Mouse (Mus musculus): ENCODE data around the gene Slc44a5. TPM values are rescaled to one million over a fixed set of nuclear protein-coding genes. Genes with fewer than 3 reads are reported as not detected.

The Slc44a5 gene
- polyA plus RNA-seq, 1 experiment: 0.11 TPM

GRCm38 (mm10) chr3:154269757-154270366 is 296.6 kb downstream of the Slc44a5 start:
- Histone ChIP-seq H3K4me1 (ENCODE audit: control insufficient read depth, insufficient read depth, insufficient read length) (no peaks in the 10 kb centered on the region), H3K4me3 (ENCODE audit: extremely low read depth, insufficient read depth, insufficient read length) (no peak overlapping the region), H3K27me3 (ENCODE audit: control insufficient read depth, insufficient read depth, low read length) (no peaks in the 10 kb centered on the region), H3K27ac (ENCODE audit: insufficient read depth, low read length) (no peak overlapping the region), H3K36me3 (ENCODE audit: control insufficient read depth, insufficient read depth, low read length) (no peaks in the 10 kb centered on the region)
- WGBS: 19% methylated on average over 19 of the region's 19 CpGs
- TF ChIP-seq CTCF (IDR thresholded peaks at IDR 0.05; ENCODE audit: extremely low read depth, insufficient read depth, insufficient read length, insufficient replicate concordance): peak; percentile 85
- TF ChIP-seq POLR2A (IDR thresholded peaks at IDR 0.05; ENCODE audit: low read depth, low read length): no peak
- peak; percentile 1 to 24 for DNase-seq (ENCODE audit: low read depth in 1 of 2, low spot score in 2 of 2)

DNA sequence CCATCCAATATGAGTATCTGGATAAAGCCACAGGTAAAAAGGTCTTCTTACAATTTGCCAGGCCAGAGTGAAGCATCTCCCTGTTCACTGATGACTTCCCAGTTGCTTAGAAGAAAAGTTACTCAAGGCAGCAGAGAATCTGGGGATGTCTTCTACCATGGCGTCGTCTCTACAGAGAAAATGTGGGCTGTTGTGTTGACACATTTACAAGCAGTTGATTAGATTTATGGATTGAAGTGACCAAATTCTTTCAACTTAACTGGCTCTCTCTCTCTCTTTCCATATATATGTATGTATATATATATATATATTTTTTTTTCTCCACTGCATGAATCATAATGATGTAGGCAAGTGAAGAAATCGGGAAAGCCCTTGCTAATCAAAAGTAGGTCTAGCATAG is 301.4 kb downstream of the Slc44a5 start:
- H3K4me1 ChIP-seq (ENCODE audit: control insufficient read depth, insufficient read depth, insufficient read length): no peaks in the 10 kb centered on the region
- no peak for DNase-seq (ENCODE audit: low read depth in 1 of 2, low spot score in 2 of 2)
- no peaks in the 10 kb centered on the region for H3K27me3 ChIP-seq (ENCODE audit: control insufficient read depth, insufficient read depth, low read length)
- no peak overlapping the region for H3K27ac ChIP-seq (ENCODE audit: insufficient read depth, low read length)
- no peak for TF ChIP-seq CTCF (IDR thresholded peaks at IDR 0.05; ENCODE audit: extremely low read depth, insufficient read depth, insufficient read length, insufficient replicate concordance)
- no peak for TF ChIP-seq POLR2A (IDR thresholded peaks at IDR 0.05; ENCODE audit: low read depth, low read length)
- WGBS: 74% methylated on average over 3 of the region's 3 CpGs
- H3K4me3 ChIP-seq (ENCODE audit: extremely low read depth, insufficient read depth, insufficient read length): no peak overlapping the region
- H3K36me3 ChIP-seq (ENCODE audit: control insufficient read depth, insufficient read depth, low read length): no peaks in the 10 kb centered on the region

DNA sequence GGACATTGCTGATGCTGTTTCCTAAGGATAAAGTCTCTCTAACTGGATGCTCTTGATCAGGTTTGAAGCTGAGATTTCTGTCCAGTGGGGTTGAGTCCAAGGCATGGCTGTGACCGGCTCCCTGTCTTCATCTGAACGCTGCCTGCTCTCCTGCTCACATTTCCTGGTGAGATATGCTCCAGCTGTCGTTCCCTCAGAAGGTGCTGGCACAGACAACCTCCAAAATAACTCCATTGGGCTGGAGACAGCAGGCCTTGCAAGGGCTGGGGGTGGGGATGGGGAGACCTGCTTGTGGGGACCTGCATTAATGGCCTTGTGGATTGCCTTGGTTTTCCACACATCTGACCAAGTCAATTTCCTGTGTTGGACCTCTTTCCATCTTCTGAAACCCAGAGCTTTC is 311.0 kb downstream of the Slc44a5 start:
- no peak overlapping the region for H3K4me3 ChIP-seq (ENCODE audit: extremely low read depth, insufficient read depth, insufficient read length)
- no peak for DNase-seq (ENCODE audit: low read depth in 1 of 2, low spot score in 2 of 2)

DNA sequence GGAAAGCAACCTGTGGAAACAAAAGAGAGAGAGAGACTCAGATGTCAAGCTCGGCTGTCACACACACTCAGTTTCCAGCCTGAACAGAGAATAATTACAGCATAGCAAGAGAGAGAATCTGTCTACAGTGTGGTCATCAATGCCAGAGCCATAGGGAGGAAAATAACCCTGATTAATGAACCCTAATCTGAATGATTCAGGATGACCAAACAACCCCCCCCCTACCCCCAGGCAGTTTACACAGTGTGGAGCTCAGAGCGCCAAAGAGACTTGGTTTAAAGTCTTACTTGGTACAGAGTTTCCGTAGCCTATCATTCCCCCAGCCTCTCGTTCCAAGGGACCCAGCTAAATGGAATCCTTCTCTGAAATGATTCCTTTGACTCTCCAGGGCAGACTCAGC is 312.1 kb downstream of the Slc44a5 start:
- Histone ChIP-seq H3K4me3 (ENCODE audit: extremely low read depth, insufficient read depth, insufficient read length) (no peak overlapping the region), H3K4me1 (ENCODE audit: control insufficient read depth, insufficient read depth, insufficient read length) (no peaks in the 10 kb centered on the region), H3K27me3 (ENCODE audit: control insufficient read depth, insufficient read depth, low read length) (no peaks in the 10 kb centered on the region), H3K36me3 (ENCODE audit: control insufficient read depth, insufficient read depth, low read length) (no peaks in the 10 kb centered on the region), H3K27ac (ENCODE audit: insufficient read depth, low read length) (no peak overlapping the region)
- DNase-seq (ENCODE audit: low read depth in 1 of 2, low spot score in 2 of 2): no peak
- WGBS: 79% methylated on average over 4 of the region's 4 CpGs
- TF ChIP-seq POLR2A (IDR thresholded peaks at IDR 0.05; ENCODE audit: low read depth, low read length) (no peak), CTCF (IDR thresholded peaks at IDR 0.05; ENCODE audit: extremely low read depth, insufficient read depth, insufficient read length, insufficient replicate concordance) (no peak)

More for the DNA sequence above, 311.0 kb downstream of the Slc44a5 start:
- H3K4me1 ChIP-seq (ENCODE audit: control insufficient read depth, insufficient read depth, insufficient read length): no peaks in the 10 kb centered on the region
- TF ChIP-seq POLR2A (IDR thresholded peaks at IDR 0.05; ENCODE audit: low read depth, low read length): no peak
- no peak for TF ChIP-seq CTCF (IDR thresholded peaks at IDR 0.05; ENCODE audit: extremely low read depth, insufficient read depth, insufficient read length, insufficient replicate concordance)
- H3K27me3 ChIP-seq (ENCODE audit: control insufficient read depth, insufficient read depth, low read length): no peaks in the 10 kb centered on the region
- 62% methylated on average over 3 of the region's 3 CpGs for WGBS
- no peaks in the 10 kb centered on the region for H3K36me3 ChIP-seq (ENCODE audit: control insufficient read depth, insufficient read depth, low read length)
- no peak overlapping the region for H3K27ac ChIP-seq (ENCODE audit: insufficient read depth, low read length)

- Histone ChIP-seq H3K36me3 (ENCODE audit: control insufficient read depth, insufficient read depth, low read length) (no peaks in the 10 kb centered on the region), H3K27ac (ENCODE audit: insufficient read depth, low read length) (no peak overlapping the region), H3K4me3 (ENCODE audit: extremely low read depth, insufficient read depth, insufficient read length) (no peak overlapping the region), H3K27me3 (ENCODE audit: control insufficient read depth, insufficient read depth, low read length) (no peaks in the 10 kb centered on the region), H3K4me1 (ENCODE audit: control insufficient read depth, insufficient read depth, insufficient read length) (no peaks in the 10 kb centered on the region)
- DNase-seq (ENCODE audit: low read depth in 1 of 2, low spot score in 2 of 2): no peak
- WGBS: 81% methylated on average over 2 of the region's 2 CpGs
- TF ChIP-seq POLR2A (IDR thresholded peaks at IDR 0.05; ENCODE audit: low read depth, low read length) (no peak), CTCF (IDR thresholded peaks at IDR 0.05; ENCODE audit: extremely low read depth, insufficient read depth, insufficient read length, insufficient replicate concordance) (no peak)
These were observed 314.0 kb downstream of the Slc44a5 start for GRCm38 (mm10) chr3:154287217-154287616.

- TF ChIP-seq POLR2A (IDR thresholded peaks at IDR 0.05; ENCODE audit: low read depth, low read length): no peak
- TF ChIP-seq CTCF (IDR thresholded peaks at IDR 0.05; ENCODE audit: extremely low read depth, insufficient read depth, insufficient read length, insufficient replicate concordance): no peak
- Histone ChIP-seq H3K4me3 (ENCODE audit: extremely low read depth, insufficient read depth, insufficient read length) (no peak overlapping the region), H3K27me3 (ENCODE audit: control insufficient read depth, insufficient read depth, low read length) (no peaks in the 10 kb centered on the region), H3K36me3 (ENCODE audit: control insufficient read depth, insufficient read depth, low read length) (no peaks in the 10 kb centered on the region), H3K27ac (ENCODE audit: insufficient read depth, low read length) (no peak overlapping the region), H3K4me1 (ENCODE audit: control insufficient read depth, insufficient read depth, insufficient read length) (no peaks in the 10 kb centered on the region)
- 51% methylated on average over 4 of the region's 4 CpGs for WGBS
- DNase-seq (ENCODE audit: low read depth in 1 of 2, low spot score in 2 of 2): no peak
These were observed 315.3 kb downstream of the Slc44a5 start for GRCm38 (mm10) chr3:154288429-154289069.

GRCm38 (mm10) chr3:154290351-154290750 is 317.1 kb downstream of the Slc44a5 start:
- Histone ChIP-seq H3K27ac (ENCODE audit: insufficient read depth, low read length) (no peak overlapping the region), H3K36me3 (ENCODE audit: control insufficient read depth, insufficient read depth, low read length) (no peaks in the 10 kb centered on the region), H3K27me3 (ENCODE audit: control insufficient read depth, insufficient read depth, low read length) (no peaks in the 10 kb centered on the region), H3K4me3 (ENCODE audit: extremely low read depth, insufficient read depth, insufficient read length) (no peak overlapping the region), H3K4me1 (ENCODE audit: control insufficient read depth, insufficient read depth, insufficient read length) (no peaks in the 10 kb centered on the region)
- TF ChIP-seq CTCF (IDR thresholded peaks at IDR 0.05; ENCODE audit: extremely low read depth, insufficient read depth, insufficient read length, insufficient replicate concordance) (no peak), POLR2A (IDR thresholded peaks at IDR 0.05; ENCODE audit: low read depth, low read length) (no peak)
- whole genome bisulfite sequencing: 58% methylated on average over 2 of the region's 2 CpGs
- DNase-seq (ENCODE audit: low read depth in 1 of 2, low spot score in 2 of 2): no peak

All from spleen, adult 2 months (tissue).